Mouse (Mus musculus): ENCODE measurements around the gene F2rl1. TPM values are rescaled to one million over a fixed set of nuclear protein-coding genes. Genes with fewer than 3 reads are reported as not detected.
A peak's percentile ranks its signal among the peaks of the same experiment; 100 is the strongest.

The F2rl1 gene
- polyA plus RNA-seq, 1 experiment from 2014 or later, result not detected

GRCm38 (mm10) chr13:95493296-95493695 lies 31.7 kb downstream of the F2rl1 start:
- no peaks in the 10 kb centered on the region for H3K4me1 ChIP-seq (ENCODE audit: control insufficient read depth, insufficient read depth, low read length)
- WGBS, result 79% methylated on average over 5 of the region's 5 CpGs
- ATAC-seq (ENCODE audit: insufficient read depth, low FRiP score, low TSS enrichment), result no peak
- H3K4me2 ChIP-seq (ENCODE audit: low read depth), result no peak overlapping the region
- no peak overlapping the region for H3K27ac ChIP-seq (ENCODE audit: low read depth, low read length)
- no peak for DNase-seq (ENCODE audit: low spot score)
- no peak overlapping the region for H3K9ac ChIP-seq (ENCODE audit: low read length)
- H3K9me3 ChIP-seq (ENCODE audit: control insufficient read depth, low read length), result no peaks in the 10 kb centered on the region
- H3K4me3 ChIP-seq (ENCODE audit: low read depth, low read length), result no peak overlapping the region
- no peaks in the 10 kb centered on the region for H3K27me3 ChIP-seq (ENCODE audit: control insufficient read depth, insufficient read depth, low read length)
- H3K36me3 ChIP-seq (ENCODE audit: control insufficient read depth, insufficient read depth, low read length), result no peaks in the 10 kb centered on the region

GRCm38 (mm10) chr13:95491327-95491726 lies 33.7 kb downstream of the F2rl1 start:
- no peaks in the 10 kb centered on the region for H3K4me1 ChIP-seq (ENCODE audit: control insufficient read depth, insufficient read depth, low read length)
- H3K4me3 ChIP-seq (ENCODE audit: low read depth, low read length), result no peak overlapping the region
- H3K9ac ChIP-seq (ENCODE audit: low read length), result no peak overlapping the region
- no peaks in the 10 kb centered on the region for H3K9me3 ChIP-seq (ENCODE audit: control insufficient read depth, low read length)
- H3K4me2 ChIP-seq (ENCODE audit: low read depth), result no peak overlapping the region
- DNase-seq (ENCODE audit: low spot score) (no peak), ATAC-seq (ENCODE audit: insufficient read depth, low FRiP score, low TSS enrichment) (no peak)
- no peaks in the 10 kb centered on the region for H3K27me3 ChIP-seq (ENCODE audit: control insufficient read depth, insufficient read depth, low read length)
- no peak overlapping the region for H3K27ac ChIP-seq (ENCODE audit: low read depth, low read length)
- no peaks in the 10 kb centered on the region for H3K36me3 ChIP-seq (ENCODE audit: control insufficient read depth, insufficient read depth, low read length)
- WGBS, result 82% methylated on average over 11 of the region's 11 CpGs

GRCm38 (mm10) chr13:95484664-95485063 lies 40.4 kb downstream of the F2rl1 start:
- no peak for ATAC-seq (ENCODE audit: insufficient read depth, low FRiP score, low TSS enrichment)
- no peak for DNase-seq (ENCODE audit: low spot score)

GRCm38 (mm10) chr13:95481428-95481827 lies 43.6 kb downstream of the F2rl1 start:
- Histone ChIP-seq H3K27me3 (ENCODE audit: control insufficient read depth, insufficient read depth, low read length) (no peaks in the 10 kb centered on the region), H3K4me2 (ENCODE audit: low read depth) (no peak overlapping the region), H3K9ac (ENCODE audit: low read length) (no peak overlapping the region), H3K36me3 (ENCODE audit: control insufficient read depth, insufficient read depth, low read length) (no peaks in the 10 kb centered on the region), H3K4me1 (ENCODE audit: control insufficient read depth, insufficient read depth, low read length) (no peaks in the 10 kb centered on the region), H3K9me3 (ENCODE audit: control insufficient read depth, low read length) (no peaks in the 10 kb centered on the region), H3K27ac (ENCODE audit: low read depth, low read length) (no peak overlapping the region), H3K4me3 (ENCODE audit: low read depth, low read length) (no peak overlapping the region)
- ATAC-seq (ENCODE audit: insufficient read depth, low FRiP score, low TSS enrichment) (no peak), DNase-seq (ENCODE audit: low spot score) (peak; percentile 88)
- 22% methylated on average over 4 of the region's 4 CpGs for WGBS

More at GRCm38 (mm10) chr13:95484664-95485063, 40.4 kb downstream of the F2rl1 start:
- no peak overlapping the region for H3K4me2 ChIP-seq (ENCODE audit: low read depth)
- H3K27me3 ChIP-seq (ENCODE audit: control insufficient read depth, insufficient read depth, low read length), result no peaks in the 10 kb centered on the region
- H3K9me3 ChIP-seq (ENCODE audit: control insufficient read depth, low read length), result no peaks in the 10 kb centered on the region
- no peak overlapping the region for H3K27ac ChIP-seq (ENCODE audit: low read depth, low read length)
- no peaks in the 10 kb centered on the region for H3K4me1 ChIP-seq (ENCODE audit: control insufficient read depth, insufficient read depth, low read length)
- no peaks in the 10 kb centered on the region for H3K36me3 ChIP-seq (ENCODE audit: control insufficient read depth, insufficient read depth, low read length)
- H3K4me3 ChIP-seq (ENCODE audit: low read depth, low read length), result no peak overlapping the region
- no peak overlapping the region for H3K9ac ChIP-seq (ENCODE audit: low read length)
- WGBS, result 69% methylated on average over 5 of the region's 5 CpGs

DNA sequence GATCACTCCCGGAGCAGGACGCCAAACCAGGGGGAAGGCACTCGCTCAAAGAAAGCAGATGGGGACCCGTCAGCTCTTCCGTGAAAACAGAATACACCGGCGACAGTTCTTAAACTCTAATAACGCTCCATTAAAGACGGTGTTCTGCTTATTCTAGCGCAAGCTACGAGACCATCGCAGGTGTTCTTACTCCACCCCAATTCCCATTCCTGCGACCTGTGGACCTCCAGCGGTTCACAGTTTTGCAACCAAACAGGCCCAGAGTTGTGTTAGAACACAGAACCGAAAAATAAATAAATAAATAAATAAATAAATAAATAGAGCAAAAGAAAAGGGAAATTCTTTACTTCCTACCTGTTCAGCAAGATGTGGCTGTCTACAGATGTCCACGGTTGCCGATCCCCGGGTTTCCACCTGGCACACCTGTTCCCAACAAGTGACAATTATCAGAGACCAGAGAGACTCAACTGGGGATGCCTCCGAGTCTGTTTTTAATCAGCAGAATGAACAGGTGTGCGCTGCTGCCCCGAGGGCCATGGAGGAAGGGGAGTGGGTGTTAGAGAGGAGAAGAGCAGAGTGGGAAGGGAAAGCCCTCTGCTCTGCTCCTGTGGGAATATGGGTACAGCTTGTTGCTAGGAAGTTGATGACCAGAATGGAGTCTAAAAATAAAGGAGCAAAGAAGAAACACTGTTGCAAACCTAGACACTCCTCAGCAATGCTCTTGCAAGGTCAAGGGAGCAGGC lies 46.2 kb downstream of the F2rl1 start, which contains the start of gene S100z:
S100z (minus strand) TSS at position 51 of the 743 bp plus-strand sequence.
- Histone ChIP-seq H3K4me2 (ENCODE audit: low read depth) (no peak within 1 kb of the TSS), H3K27ac (ENCODE audit: low read depth, low read length) (no peak within 1 kb of the TSS), H3K9me3 (ENCODE audit: control insufficient read depth, low read length) (no peaks in the 10 kb centered on the region), H3K9ac (ENCODE audit: low read length) (no peak within 1 kb of the TSS), H3K4me3 (ENCODE audit: low read depth, low read length) (no peak within 1 kb of the TSS), H3K4me1 (ENCODE audit: control insufficient read depth, insufficient read depth, low read length) (no peaks in the 10 kb centered on the region), H3K36me3 (ENCODE audit: control insufficient read depth, insufficient read depth, low read length) (no peaks in the 10 kb centered on the region), H3K27me3 (ENCODE audit: control insufficient read depth, insufficient read depth, low read length) (no peaks in the 10 kb centered on the region)
- ATAC-seq (ENCODE audit: insufficient read depth, low FRiP score, low TSS enrichment), result no peak
- 92% methylated on average over 21 of the region's 21 CpGs for WGBS
- no peak for DNase-seq (ENCODE audit: low spot score)

- no peaks in the 10 kb centered on the region for H3K4me1 ChIP-seq (ENCODE audit: control insufficient read depth, insufficient read depth, low read length)
- H3K27me3 ChIP-seq (ENCODE audit: control insufficient read depth, insufficient read depth, low read length), result no peaks in the 10 kb centered on the region
- DNase-seq (ENCODE audit: low spot score) (no peak), ATAC-seq (ENCODE audit: insufficient read depth, low FRiP score, low TSS enrichment) (no peak)
- WGBS, result 90% methylated on average over 6 of the region's 6 CpGs
- no peaks in the 10 kb centered on the region for H3K36me3 ChIP-seq (ENCODE audit: control insufficient read depth, insufficient read depth, low read length)
- H3K4me3 ChIP-seq (ENCODE audit: low read depth, low read length), result no peak overlapping the region
- no peak overlapping the region for H3K4me2 ChIP-seq (ENCODE audit: low read depth)
- no peak overlapping the region for H3K9ac ChIP-seq (ENCODE audit: low read length)
- H3K9me3 ChIP-seq (ENCODE audit: control insufficient read depth, low read length), result no peaks in the 10 kb centered on the region
- no peak overlapping the region for H3K27ac ChIP-seq (ENCODE audit: low read depth, low read length)
Observed at GRCm38 (mm10) chr13:95477173-95477572, 47.9 kb downstream of the F2rl1 start.

DNA sequence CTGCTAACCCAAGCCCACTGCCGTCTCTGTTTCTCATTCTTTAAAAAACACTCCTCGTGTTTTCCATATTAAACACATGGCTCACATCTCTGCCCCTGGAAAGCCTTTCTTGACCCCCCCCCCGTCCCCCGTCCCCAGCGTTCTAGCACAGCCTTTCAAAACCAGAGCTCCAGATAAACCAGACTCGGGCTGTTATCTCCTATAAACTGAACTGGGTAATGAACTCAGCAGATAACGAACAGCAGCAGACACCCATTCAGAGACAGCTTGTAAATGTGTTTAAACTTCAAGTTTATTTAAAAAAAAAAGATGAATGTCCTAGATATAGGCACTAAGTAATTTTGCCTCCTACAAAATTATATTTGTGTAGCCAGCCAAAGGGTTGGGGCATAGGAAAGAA lies 49.9 kb downstream of the F2rl1 start:
- Histone ChIP-seq H3K4me1 (ENCODE audit: control insufficient read depth, insufficient read depth, low read length) (no peaks in the 10 kb centered on the region), H3K27me3 (ENCODE audit: control insufficient read depth, insufficient read depth, low read length) (no peaks in the 10 kb centered on the region), H3K27ac (ENCODE audit: low read depth, low read length) (no peak overlapping the region), H3K4me3 (ENCODE audit: low read depth, low read length) (no peak overlapping the region), H3K9me3 (ENCODE audit: control insufficient read depth, low read length) (no peaks in the 10 kb centered on the region), H3K9ac (ENCODE audit: low read length) (no peak overlapping the region), H3K36me3 (ENCODE audit: control insufficient read depth, insufficient read depth, low read length) (no peaks in the 10 kb centered on the region), H3K4me2 (ENCODE audit: low read depth) (no peak overlapping the region)
- ATAC-seq (ENCODE audit: insufficient read depth, low FRiP score, low TSS enrichment) (no peak), DNase-seq (ENCODE audit: low spot score) (no peak)
- 81% methylated on average over 7 of the region's 7 CpGs for WGBS

DNA sequence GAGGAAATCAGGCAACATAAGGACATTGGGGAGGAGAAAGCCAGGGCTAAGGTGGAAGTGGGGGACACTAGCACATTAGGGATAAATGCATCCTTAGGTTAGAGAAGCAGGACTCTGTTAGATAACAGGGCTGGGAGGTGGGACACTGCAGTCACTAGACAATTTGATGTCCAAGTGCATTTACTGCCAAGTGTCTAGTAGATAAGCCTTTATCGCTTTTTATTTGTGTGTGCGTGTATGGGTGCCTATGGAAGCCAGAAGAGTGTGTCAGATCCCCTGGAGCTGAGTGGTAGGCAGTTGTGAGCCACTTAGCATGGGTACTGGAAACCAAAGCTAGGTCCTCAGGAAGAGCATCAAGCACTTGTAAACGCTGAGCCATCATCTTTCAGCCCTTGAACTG lies 50.7 kb downstream of the F2rl1 start:
- H3K4me2 ChIP-seq (ENCODE audit: low read depth), result no peak overlapping the region
- H3K4me1 ChIP-seq (ENCODE audit: control insufficient read depth, insufficient read depth, low read length), result no peaks in the 10 kb centered on the region
- no peak overlapping the region for H3K9ac ChIP-seq (ENCODE audit: low read length)
- WGBS, result 82% methylated on average over 3 of the region's 3 CpGs
- H3K9me3 ChIP-seq (ENCODE audit: control insufficient read depth, low read length), result no peaks in the 10 kb centered on the region
- no peak for DNase-seq (ENCODE audit: low spot score)
- no peaks in the 10 kb centered on the region for H3K27me3 ChIP-seq (ENCODE audit: control insufficient read depth, insufficient read depth, low read length)
- H3K4me3 ChIP-seq (ENCODE audit: low read depth, low read length), result no peak overlapping the region
- H3K36me3 ChIP-seq (ENCODE audit: control insufficient read depth, insufficient read depth, low read length), result no peaks in the 10 kb centered on the region
- no peak overlapping the region for H3K27ac ChIP-seq (ENCODE audit: low read depth, low read length)
- ATAC-seq (ENCODE audit: insufficient read depth, low FRiP score, low TSS enrichment), result no peak

- Histone ChIP-seq H3K4me3 (ENCODE audit: low read depth, low read length) (no peak overlapping the region), H3K27me3 (ENCODE audit: control insufficient read depth, insufficient read depth, low read length) (no peaks in the 10 kb centered on the region), H3K9me3 (ENCODE audit: control insufficient read depth, low read length) (no peaks in the 10 kb centered on the region), H3K27ac (ENCODE audit: low read depth, low read length) (no peak overlapping the region), H3K4me1 (ENCODE audit: control insufficient read depth, insufficient read depth, low read length) (no peaks in the 10 kb centered on the region), H3K4me2 (ENCODE audit: low read depth) (no peak overlapping the region), H3K36me3 (ENCODE audit: control insufficient read depth, insufficient read depth, low read length) (no peaks in the 10 kb centered on the region), H3K9ac (ENCODE audit: low read length) (no peak overlapping the region)
- DNase-seq (ENCODE audit: low spot score), result peak; percentile 17
- no peak for ATAC-seq (ENCODE audit: insufficient read depth, low FRiP score, low TSS enrichment)
- WGBS, result 59% methylated on average over 2 of the region's 2 CpGs
Observed at GRCm38 (mm10) chr13:95470970-95471369, 54.1 kb downstream of the F2rl1 start.
